ENCODE assay signal across 23 mouse cellular contexts in the genomic region with DNA sequence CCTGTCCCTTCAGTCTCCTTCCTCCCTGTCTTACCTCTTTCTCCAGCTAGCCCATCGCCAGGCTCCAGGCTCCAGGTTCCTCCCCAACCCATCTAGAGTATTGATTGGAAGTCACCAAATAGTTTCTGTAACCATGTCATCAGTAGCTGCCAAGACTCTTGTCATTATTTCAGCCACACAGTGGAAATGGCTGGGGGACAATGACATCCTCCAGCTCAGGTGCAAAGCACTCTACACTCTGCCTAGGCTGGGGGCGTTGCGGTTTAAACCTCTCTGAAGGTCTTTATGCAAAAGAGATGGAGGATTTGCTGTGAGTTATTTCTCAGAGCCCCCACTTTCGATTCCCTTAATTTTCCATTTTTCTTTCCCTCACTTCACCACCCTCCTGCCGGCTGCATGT.
DNase-seq lines count a peak whose midpoint lies in the region; ATAC-seq lines count a peak whose summit lies in the region.
"Had no signal": no experiment of that assay in that cellular context is flagged by ENCODE, and none has a peak within 500 bp of the region (broad histone marks: within the 10 kb centered on the region; RNA-seq: fewer than 3 reads in every experiment).

No protein-coding gene starts in this region.

- peaks cover 22% of the 10 kb centered on the region for H3K4me1 ChIP-seq in hindbrain, embryonic 13.5 days (replicated peaks)
- H3K4me1 ChIP-seq in hindbrain, embryonic 12.5 days = peaks cover 3% of the 10 kb centered on the region
- peaks cover 23% of the 10 kb centered on the region for H3K4me1 ChIP-seq in neural tube, embryonic 13.5 days (replicated peaks)
- peaks cover 3% of the 10 kb centered on the region for H3K4me1 ChIP-seq in hindbrain, embryonic 16.5 days (ENCODE audit: control insufficient read depth, insufficient read depth, low read depth, low read length)
- H3K4me1 ChIP-seq: embryonic facial prominence, embryonic 15.5 days had no signal

- DNase-seq in neural tube, embryonic 10.5 days (ENCODE audit: extremely low spot score, low spot score) = no peak
- DNase-seq in right cerebral cortex, adult 18-20 months = no peak
- DNase-seq: adrenal gland, postnatal 10 days; adrenal gland, postnatal 25 days; cerebellum, adult 11 months; cerebellum, adult 18-20 months; cerebellum, adult 8-10 months; cerebellum, adult 9-11 months; cerebellum, postnatal 14 days; cerebellum, postnatal 36 days; embryo, embryonic 11 days had no signal

- H3K9ac ChIP-seq in hindbrain, embryonic 13.5 days = no peak overlapping the region
- H3K9ac ChIP-seq in hindbrain, embryonic 12.5 days = no peak overlapping the region
- no peak overlapping the region for H3K9ac ChIP-seq in neural tube, embryonic 13.5 days
- H3K9ac ChIP-seq in hindbrain, embryonic 16.5 days (ENCODE audit: low read depth, low read length) = no peak overlapping the region
- H3K9ac ChIP-seq: embryonic facial prominence, embryonic 13.5 days; embryonic facial prominence, embryonic 15.5 days; forebrain, embryonic 12.5 days had no signal

- no peaks in the 10 kb centered on the region for H3K36me3 ChIP-seq in hindbrain, embryonic 13.5 days
- H3K36me3 ChIP-seq in hindbrain, embryonic 12.5 days = no peaks in the 10 kb centered on the region
- H3K36me3 ChIP-seq in neural tube, embryonic 13.5 days = no peaks in the 10 kb centered on the region
- no peaks in the 10 kb centered on the region for H3K36me3 ChIP-seq in hindbrain, embryonic 16.5 days (ENCODE audit: control insufficient read depth, insufficient read depth, low read length)
- H3K36me3 ChIP-seq: embryonic facial prominence, embryonic 13.5 days; embryonic facial prominence, embryonic 15.5 days; forebrain, embryonic 10.5 days; forebrain, embryonic 12.5 days had no signal

- H3K27me3 ChIP-seq in hindbrain, embryonic 13.5 days = no peaks in the 10 kb centered on the region
- no peaks in the 10 kb centered on the region for H3K27me3 ChIP-seq in hindbrain, embryonic 12.5 days
- 0 out of 2 replicates have a peak, but pooled peaks cover 7% of the 10 kb centered on the region for H3K27me3 ChIP-seq in neural tube, embryonic 13.5 days
- no peaks in the 10 kb centered on the region for H3K27me3 ChIP-seq in hindbrain, embryonic 16.5 days (replicated peaks; ENCODE audit: control insufficient read depth, insufficient read depth, low read length)
- H3K27me3 ChIP-seq: embryonic facial prominence, embryonic 13.5 days; embryonic facial prominence, embryonic 15.5 days had no signal

- H3K4me3 ChIP-seq in hindbrain, embryonic 13.5 days = no peak overlapping the region
- H3K4me3 ChIP-seq in hindbrain, embryonic 12.5 days = no peak overlapping the region
- H3K4me3 ChIP-seq in neural tube, embryonic 13.5 days = no peak overlapping the region
- H3K4me3 ChIP-seq in hindbrain, embryonic 16.5 days (ENCODE audit: low read length) = no peak overlapping the region
- H3K4me3 ChIP-seq: embryonic facial prominence, embryonic 13.5 days; embryonic facial prominence, embryonic 15.5 days; erythroblast, embryonic 14.5 days; forebrain, embryonic 10.5 days; forebrain, embryonic 12.5 days had no signal

- no peaks in the 10 kb centered on the region for H3K9me3 ChIP-seq in hindbrain, embryonic 13.5 days
- no peaks in the 10 kb centered on the region for H3K9me3 ChIP-seq in hindbrain, embryonic 12.5 days (replicated peaks)
- H3K9me3 ChIP-seq in neural tube, embryonic 13.5 days = no peaks in the 10 kb centered on the region
- H3K9me3 ChIP-seq in hindbrain, embryonic 16.5 days (ENCODE audit: control insufficient read depth, low read length) = no peaks in the 10 kb centered on the region
- H3K9me3 ChIP-seq: embryonic facial prominence, embryonic 13.5 days; embryonic facial prominence, embryonic 15.5 days; forebrain, embryonic 10.5 days; forebrain, embryonic 12.5 days had no signal

- WGBS in hindbrain, embryonic 13.5 days = 66% methylated on average over 5 of the region's 5 CpGs
- 73% methylated on average over 5 of the region's 5 CpGs for WGBS in hindbrain, embryonic 12.5 days
- WGBS in neural tube, embryonic 13.5 days = 50% methylated on average over 5 of the region's 5 CpGs
- WGBS in hindbrain, embryonic 16.5 days = 60% methylated on average over 5 of the region's 5 CpGs

- H3K4me2 ChIP-seq in hindbrain, embryonic 13.5 days = no peak overlapping the region
- no peak overlapping the region for H3K4me2 ChIP-seq in hindbrain, embryonic 12.5 days (replicated peaks)
- H3K4me2 ChIP-seq in neural tube, embryonic 13.5 days = no peak overlapping the region; the same call in 1 of the 2 replicates
- no peak overlapping the region for H3K4me2 ChIP-seq in hindbrain, embryonic 16.5 days (ENCODE audit: low read length)
- H3K4me2 ChIP-seq: embryonic facial prominence, embryonic 13.5 days; embryonic facial prominence, embryonic 15.5 days; forebrain, embryonic 12.5 days had no signal

- ATAC-seq in hindbrain, embryonic 13.5 days (ENCODE audit: low FRiP score) = no peak
- ATAC-seq in hindbrain, embryonic 12.5 days (ENCODE audit: low FRiP score) = no peak
- ATAC-seq in neural tube, embryonic 13.5 days (ENCODE audit: low read depth) = no peak
- ATAC-seq in hindbrain, embryonic 16.5 days = no peak
- no peak for ATAC-seq in CD4-positive, CD25-positive, alpha-beta regulatory T cell, adult 4 months
- ATAC-seq: forebrain, embryonic 14.5 days; forebrain, embryonic 16.5 days had no signal

- peak overlapping the region; percentile 10 for H3K27ac ChIP-seq in hindbrain, embryonic 13.5 days
- H3K27ac ChIP-seq in hindbrain, embryonic 12.5 days = no peak overlapping the region
- 0 out of 2 replicates have a peak overlapping the region, but pooled peaks have one; percentile 33 for H3K27ac ChIP-seq in neural tube, embryonic 13.5 days (replicated peaks)
- 0 out of 2 replicates have a peak overlapping the region, but pooled peaks have one; percentile 17 for H3K27ac ChIP-seq in hindbrain, embryonic 16.5 days (ENCODE audit: low read depth, low read length)
- H3K27ac ChIP-seq: embryonic facial prominence, embryonic 13.5 days; embryonic facial prominence, embryonic 15.5 days; forebrain, embryonic 10.5 days; forebrain, embryonic 12.5 days had no signal
